Mouse (Mus musculus): Measurements from ENCODE around the gene Nek7.

DNA sequence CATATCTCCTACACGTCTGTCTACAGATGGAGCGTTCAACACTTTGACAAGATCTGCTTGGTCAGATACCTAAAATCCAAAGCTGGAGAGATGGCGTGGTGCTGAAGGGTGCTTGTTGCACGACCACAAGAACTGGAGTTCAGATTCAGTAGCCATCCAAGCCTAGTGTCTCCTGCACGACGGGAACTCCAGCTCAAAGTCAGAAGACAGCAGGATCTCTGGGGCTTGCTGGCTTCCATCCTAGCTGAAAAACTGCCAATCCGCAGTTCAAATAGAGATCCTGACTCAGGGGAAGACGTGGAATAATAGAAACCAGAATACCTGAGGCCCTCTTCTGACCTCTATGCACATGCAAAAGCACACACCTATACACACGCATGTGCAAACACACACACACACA is 52.0 kb downstream of the Nek7 start:
- TF ChIP-seq CTCF (IDR thresholded peaks at IDR 0.05; ENCODE audit: control insufficient read depth, insufficient read depth, insufficient replicate concordance, low read depth, low read length) (no peak), POLR2A (IDR thresholded peaks at IDR 0.05; ENCODE audit: control insufficient read depth, low read depth, low read length) (no peak)

Measured in testis, adult 2 months (tissue).